Mouse (Mus musculus): Measurements from ENCODE around the gene Gbe1. TPM values are rescaled to one million over a fixed set of nuclear protein-coding genes. Genes with fewer than 3 reads are reported as not detected.

Gbe1 gene
- polyA plus RNA-seq, 1 experiment from 2014 or later, result 13.3 TPM

- Histone ChIP-seq H3K4me1 (no peaks in the 10 kb centered on the region), H3K27ac (replicated peaks) (no peak overlapping the region), H3K27me3 (replicated peaks) (no peaks in the 10 kb centered on the region), H3K36me3 (0 out of 2 replicates have a peak, but pooled peaks cover 2% of the 10 kb centered on the region), H3K9me3 (replicated peaks) (0 out of 2 replicates have a peak, but pooled peaks cover 7% of the 10 kb centered on the region), H3K4me3 (replicated peaks) (no peak overlapping the region), H3K9ac (replicated peaks) (no peak overlapping the region), H3K4me2 (no peak overlapping the region)
- ATAC-seq (ENCODE audit: low FRiP score), result no peak
- 96% methylated on average over 3 of the region's 3 CpGs for WGBS
These were observed 288.6 kb downstream of the Gbe1 start for GRCm38 (mm10) chr16:70602326-70602725.

GRCm38 (mm10) chr16:70608358-70608757 is 294.6 kb downstream of the Gbe1 start:
- Histone ChIP-seq H3K27me3 (replicated peaks) (no peaks in the 10 kb centered on the region), H3K9me3 (replicated peaks) (no peaks in the 10 kb centered on the region), H3K4me1 (no peaks in the 10 kb centered on the region), H3K4me3 (replicated peaks) (no peak overlapping the region), H3K4me2 (no peak overlapping the region), H3K36me3 (no peaks in the 10 kb centered on the region), H3K27ac (replicated peaks) (no peak overlapping the region), H3K9ac (replicated peaks) (no peak overlapping the region)
- WGBS, result 72% methylated on average over 2 of the region's 2 CpGs
- ATAC-seq (ENCODE audit: low FRiP score), result no peak

- no peak overlapping the region for H3K4me3 ChIP-seq (replicated peaks)
- H3K9ac ChIP-seq (replicated peaks), result no peak overlapping the region
- no peak overlapping the region for H3K4me2 ChIP-seq
- H3K9me3 ChIP-seq (replicated peaks), result no peaks in the 10 kb centered on the region
- no peak for ATAC-seq (ENCODE audit: low FRiP score)
- 12% methylated on average over 1 of the region's 1 CpGs for WGBS
- H3K4me1 ChIP-seq, result no peaks in the 10 kb centered on the region
- no peaks in the 10 kb centered on the region for H3K27me3 ChIP-seq (replicated peaks)
- H3K36me3 ChIP-seq, result no peaks in the 10 kb centered on the region
- no peak overlapping the region for H3K27ac ChIP-seq (replicated peaks)
These were observed 303.9 kb downstream of the Gbe1 start for GRCm38 (mm10) chr16:70617691-70618090.

- ATAC-seq (ENCODE audit: low FRiP score), result no peak
- no peak overlapping the region for H3K27ac ChIP-seq (replicated peaks)
These were observed 304.4 kb downstream of the Gbe1 start for GRCm38 (mm10) chr16:70618168-70618567.

More at GRCm38 (mm10) chr16:70618168-70618567, 304.4 kb downstream of the Gbe1 start:
- no peaks in the 10 kb centered on the region for H3K9me3 ChIP-seq (replicated peaks)
- no peaks in the 10 kb centered on the region for H3K4me1 ChIP-seq
- H3K36me3 ChIP-seq, result no peaks in the 10 kb centered on the region
- no peak overlapping the region for H3K9ac ChIP-seq (replicated peaks)
- WGBS, result 44% methylated on average over 3 of the region's 3 CpGs
- no peak overlapping the region for H3K4me2 ChIP-seq
- no peaks in the 10 kb centered on the region for H3K27me3 ChIP-seq (replicated peaks)
- H3K4me3 ChIP-seq (replicated peaks), result no peak overlapping the region

Measured in neural tube, embryonic 15.5 days (tissue).